ENCODE assay signal across 30 mouse cellular contexts in the genomic region with DNA sequence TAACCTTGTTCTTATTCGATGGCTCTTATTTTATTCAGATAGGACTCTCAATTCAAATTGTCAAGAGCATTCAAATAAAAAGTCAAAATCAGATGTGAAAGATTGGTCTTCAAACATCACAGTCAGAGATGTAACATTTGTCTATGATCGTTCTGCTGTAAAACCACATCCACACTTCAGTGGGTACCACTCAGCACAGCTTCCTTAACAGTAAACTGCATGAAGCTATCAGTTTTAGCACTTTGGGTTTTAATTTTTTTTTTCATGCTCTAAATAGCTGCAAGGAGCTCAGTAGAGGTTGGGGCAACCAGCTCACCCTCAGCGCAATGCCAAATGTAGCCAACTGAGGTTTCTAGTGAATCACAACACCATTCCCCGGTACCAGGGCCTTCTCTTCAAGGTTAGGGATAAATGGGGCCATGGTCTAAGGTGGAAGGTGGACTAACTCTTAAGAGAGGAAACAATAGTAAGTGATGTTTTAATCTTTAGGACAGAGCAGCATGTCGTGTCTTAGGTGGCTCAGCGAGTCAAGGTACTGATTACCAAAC. TPM values are rescaled to one million over a fixed set of nuclear protein-coding genes. Genes with fewer than 3 reads are reported as not detected.
DNase-seq lines count a peak whose midpoint lies in the region; ATAC-seq and TF ChIP-seq lines count a peak whose summit lies in the region.
"Had no signal": no experiment of that assay in that cellular context is flagged by ENCODE, and none has a peak within 500 bp of the region (broad histone marks: within the 10 kb centered on the region; RNA-seq: fewer than 3 reads in every experiment).

No protein-coding gene starts in this region.

- H3K4me3 ChIP-seq in heart, embryonic 10.5 days, result no peak overlapping the region
- no peak overlapping the region for H3K4me3 ChIP-seq in heart, embryonic 11.5 days (ENCODE audit: low read depth, low read length)
- H3K4me3 ChIP-seq in spleen, adult 2 months (ENCODE audit: extremely low read depth, insufficient read depth, insufficient read length), result no peak overlapping the region
- no peak overlapping the region for H3K4me3 ChIP-seq in liver, embryonic 16.5 days (ENCODE audit: low read depth, low read length)
- H3K4me3 ChIP-seq: embryonic facial prominence, embryonic 12.5 days; gastrocnemius, adult 2 months; heart, adult 2 months; layer of hippocampus, adult 2 months; limb, embryonic 13.5 days; neural tube, embryonic 12.5 days had no signal

- no peak overlapping the region for H3K27ac ChIP-seq in heart, embryonic 10.5 days
- no peak overlapping the region for H3K27ac ChIP-seq in heart, embryonic 11.5 days (ENCODE audit: low read depth, low read length)
- H3K27ac ChIP-seq in spleen, adult 2 months (ENCODE audit: insufficient read depth, low read length), result peak overlapping the region; percentile 87
- peak overlapping the region; percentile 50; the same call in 1 of the 2 replicates for H3K27ac ChIP-seq in liver, embryonic 16.5 days (ENCODE audit: low read length)
- H3K27ac ChIP-seq: embryonic facial prominence, embryonic 12.5 days; gastrocnemius, adult 2 months; heart, adult 2 months; layer of hippocampus, adult 2 months; limb, embryonic 13.5 days; macrophage; neural tube, embryonic 12.5 days; stomach, postnatal 0 days had no signal

- no peak for TF ChIP-seq CTCF in spleen, adult 2 months (IDR thresholded peaks at IDR 0.05; ENCODE audit: extremely low read depth, insufficient read depth, insufficient read length, insufficient replicate concordance)

- no peak for ATAC-seq in heart, embryonic 11.5 days (replicated peaks; ENCODE audit: insufficient number of reproducible peaks, low FRiP score, low TSS enrichment)
- no peak for ATAC-seq in liver, embryonic 16.5 days (ENCODE audit: low read depth)
- ATAC-seq: forebrain, embryonic 14.5 days; hindbrain, embryonic 16.5 days had no signal

- DNase-seq in heart, embryonic 10.5 days (ENCODE audit: low spot score), result peak; percentile 61
- DNase-seq in spleen, adult 2 months (ENCODE audit: low read depth in 1 of 2, low spot score in 2 of 2), result peak; percentile 21 to 36
- DNase-seq in spleen, adult 18-20 months, result no peak
- DNase-seq in frontal cortex, postnatal 10 days (ENCODE audit: low spot score in 2 of 2), result no peak
- no peak for DNase-seq in cerebellum, adult 8-10 months
- DNase-seq: adrenal gland, postnatal 10 days; cerebellum, adult 9-11 months; embryo, embryonic 11 days; gastrocnemius, adult 2 months; gastrocnemius, postnatal 36 days; heart, adult 2 months; heart, postnatal 14 days; kidney, adult 18-20 months; kidney, postnatal 36 days; lung, adult 2 months; lung, postnatal 10 days; midbrain, embryonic 14.5 days; right cerebral cortex, postnatal 4 days; thymus, adult 18-20 months; thymus, postnatal 36 days had no signal

- H3K9me3 ChIP-seq in heart, embryonic 10.5 days, result no peaks in the 10 kb centered on the region
- H3K9me3 ChIP-seq in heart, embryonic 11.5 days (replicated peaks; ENCODE audit: control insufficient read depth, low read length), result no peaks in the 10 kb centered on the region
- no peaks in the 10 kb centered on the region for H3K9me3 ChIP-seq in liver, embryonic 16.5 days (replicated peaks; ENCODE audit: control insufficient read depth, low read length)
- H3K9me3 ChIP-seq: embryonic facial prominence, embryonic 12.5 days; limb, embryonic 13.5 days; neural tube, embryonic 12.5 days had no signal

- 82% methylated on average over 6 of the region's 6 CpGs for WGBS in heart, embryonic 10.5 days
- 86% methylated on average over 6 of the region's 6 CpGs for WGBS in heart, embryonic 11.5 days (ENCODE audit: insufficient replicate concordance)
- WGBS in spleen, adult 2 months, result 42% methylated on average over 6 of the region's 6 CpGs
- 74% methylated on average over 6 of the region's 6 CpGs for WGBS in liver, embryonic 16.5 days (ENCODE audit: insufficient replicate concordance)

- H3K9ac ChIP-seq in heart, embryonic 11.5 days (ENCODE audit: low read depth, low read length), result no peak overlapping the region
- H3K9ac ChIP-seq in liver, embryonic 16.5 days (ENCODE audit: low read depth, low read length), result no peak overlapping the region
- H3K9ac ChIP-seq: embryonic facial prominence, embryonic 12.5 days; limb, embryonic 13.5 days; neural tube, embryonic 12.5 days had no signal

- H3K36me3 ChIP-seq in heart, embryonic 10.5 days, result no peaks in the 10 kb centered on the region
- no peaks in the 10 kb centered on the region for H3K36me3 ChIP-seq in heart, embryonic 11.5 days (ENCODE audit: control insufficient read depth, insufficient read depth, low read length)
- H3K36me3 ChIP-seq in spleen, adult 2 months (ENCODE audit: control insufficient read depth, insufficient read depth, low read length), result no peaks in the 10 kb centered on the region
- H3K36me3 ChIP-seq in liver, embryonic 16.5 days (ENCODE audit: control insufficient read depth, insufficient read depth), result no peaks in the 10 kb centered on the region
- H3K36me3 ChIP-seq: embryonic facial prominence, embryonic 12.5 days; limb, embryonic 13.5 days; neural tube, embryonic 12.5 days had no signal

- no peaks in the 10 kb centered on the region for H3K4me1 ChIP-seq in heart, embryonic 10.5 days
- H3K4me1 ChIP-seq in heart, embryonic 11.5 days (ENCODE audit: control insufficient read depth, insufficient read depth, low read length), result no peaks in the 10 kb centered on the region
- peaks cover 4% of the 10 kb centered on the region; the same call in 1 of the 2 replicates for H3K4me1 ChIP-seq in spleen, adult 2 months (ENCODE audit: control insufficient read depth, insufficient read depth, insufficient read length)
- H3K4me1 ChIP-seq in liver, embryonic 16.5 days (ENCODE audit: control insufficient read depth, low read depth, low read length), result peaks cover 48% of the 10 kb centered on the region
- H3K4me1 ChIP-seq: embryonic facial prominence, embryonic 12.5 days; limb, embryonic 13.5 days; neural tube, embryonic 12.5 days had no signal

- H3K4me2 ChIP-seq in heart, embryonic 11.5 days, result no peak overlapping the region
- H3K4me2 ChIP-seq in liver, embryonic 16.5 days (ENCODE audit: low read depth, low read length), result no peak overlapping the region
- H3K4me2 ChIP-seq: embryonic facial prominence, embryonic 12.5 days; limb, embryonic 13.5 days; neural tube, embryonic 12.5 days had no signal

- H3K27me3 ChIP-seq in heart, embryonic 10.5 days (ENCODE audit: insufficient read depth, poor library complexity, severe bottlenecking), result 0 out of 2 replicates have a peak, but pooled peaks cover 5% of the 10 kb centered on the region
- H3K27me3 ChIP-seq in heart, embryonic 11.5 days (ENCODE audit: control insufficient read depth, insufficient read depth, low read length), result no peaks in the 10 kb centered on the region
- no peaks in the 10 kb centered on the region for H3K27me3 ChIP-seq in spleen, adult 2 months (ENCODE audit: control insufficient read depth, insufficient read depth, low read length)
- no peaks in the 10 kb centered on the region for H3K27me3 ChIP-seq in liver, embryonic 16.5 days (ENCODE audit: control insufficient read depth, insufficient read depth, low read depth, low read length)
- H3K27me3 ChIP-seq: embryonic facial prominence, embryonic 12.5 days; limb, embryonic 13.5 days; neural tube, embryonic 12.5 days had no signal

- TF ChIP-seq POLR2A in spleen, adult 2 months (IDR thresholded peaks at IDR 0.05; ENCODE audit: low read depth, low read length), result no peak

RNA-seq across cellular contexts. Expression of a gene that starts 20.5 kb away (rescaled TPM):
- 22.4 and 23.3 TPM in 2 replicates for polyA plus RNA-seq in heart, embryonic 10.5 days (2016; fragmentation: Nextera tagmentation; extraction: Ambion mirVana)
- polyA plus RNA-seq in heart, embryonic 11.5 days (2014; fragmentation: Nextera tagmentation; extraction: Ambion mirVana), result 24.6 and 24.8 TPM in 2 replicates
- polyA plus RNA-seq in spleen, adult 2 months (2012; rRNA removed), result 2.9 and 3.6 TPM in 2 replicates
- 16.0 TPM in 2 replicates for polyA plus RNA-seq in liver, embryonic 16.5 days (2015; fragmentation: Nextera tagmentation; extraction: Ambion mirVana)

RNA-seq across cellular contexts. Expression of a gene that starts 31.0 kb away (rescaled TPM):
- 24.8 and 30.2 TPM in 2 replicates for polyA plus RNA-seq in heart, embryonic 10.5 days (2016; fragmentation: Nextera tagmentation; extraction: Ambion mirVana)
- polyA plus RNA-seq in heart, embryonic 11.5 days (2014; fragmentation: Nextera tagmentation; extraction: Ambion mirVana), result 23.6 and 24.5 TPM in 2 replicates
- polyA plus RNA-seq in spleen, adult 2 months (2012; rRNA removed), result 2.6 and 3.1 TPM in 2 replicates
- polyA plus RNA-seq in liver, embryonic 16.5 days (2015; fragmentation: Nextera tagmentation; extraction: Ambion mirVana), result 11.0 and 12.9 TPM in 2 replicates

RNA-seq across cellular contexts. Expression of a gene that starts 39.1 kb away (rescaled TPM):
- polyA plus RNA-seq in heart, embryonic 10.5 days (2016; fragmentation: Nextera tagmentation; extraction: Ambion mirVana), result 187 and 211 TPM in 2 replicates
- 172 and 199 TPM in 2 replicates for polyA plus RNA-seq in heart, embryonic 11.5 days (2014; fragmentation: Nextera tagmentation; extraction: Ambion mirVana)
- polyA plus RNA-seq in spleen, adult 2 months (2012; rRNA removed), result 5.6 and 7.3 TPM in 2 replicates
- 76.6 and 88.9 TPM in 2 replicates for polyA plus RNA-seq in liver, embryonic 16.5 days (2015; fragmentation: Nextera tagmentation; extraction: Ambion mirVana)

Comparison
In these comparisons a context has a peak if more than half of its experiments do, and no peak if none do; other contexts are left out.
1. DNase-seq: peak in heart, embryonic 10.5 days (single experiment) and spleen, adult 2 months (2 of 2); none in spleen, adult 18-20 months (0 of 2), frontal cortex, postnatal 10 days (0 of 2) and cerebellum, adult 8-10 months (single experiment).
2. H3K27ac ChIP-seq: peak in spleen, adult 2 months (single experiment) and liver, embryonic 16.5 days (single experiment); none in heart, embryonic 10.5 days (single experiment) and heart, embryonic 11.5 days (single experiment).